Mouse (Mus musculus) heart, embryonic 16.5 days (tissue): ENCODE measurements around the gene Nrde2. TPM values are rescaled to one million over a fixed set of nuclear protein-coding genes. Genes with fewer than 3 reads are reported as not detected.

Experiments used
- ATAC-seq: fragments of 200-750 bp; cut with Nextera tagmentation; replicated peaks from 2 replicates; pipeline ENCODE4 v1.8.0; 2017; ENCODE audit warnings: moderate number of reproducible peaks; ENCODE audit not compliant: insufficient read depth, low FRiP score; ENCODE audit errors: extremely low read depth
- H3K27ac ChIP-seq: fragments of 300-500 bp; sonication (generic); 2 replicates; pipeline ENCODE4 v1.5.1; 2014; ENCODE audit warnings: mild to moderate bottlenecking, low read length, control low read depth, moderate library complexity
- H3K27me3 ChIP-seq: fragments of 300-500 bp; sonication (generic); 2 replicates; pipeline ENCODE4 v1.6.1; 2014; ENCODE audit warnings: low read length, mixed read lengths; ENCODE audit not compliant: control insufficient read depth, insufficient read depth
- H3K36me3 ChIP-seq: fragments of 300-500 bp; sonication (generic); 2 replicates; pipeline ENCODE4 v1.6.1; 2014; ENCODE audit not compliant: control insufficient read depth, insufficient read depth
- H3K4me1 ChIP-seq: fragments of 300-500 bp; sonication (generic); 2 replicates; pipeline ENCODE4 v1.6.1; 2014; ENCODE audit warnings: low read length, mixed read lengths; ENCODE audit not compliant: control insufficient read depth, insufficient read depth
- H3K4me2 ChIP-seq: fragments of 300-500 bp; sonication (generic); 2 replicates; pipeline ENCODE4 v1.6.1; 2014; ENCODE audit warnings: low read depth, mild to moderate bottlenecking, control low read depth, low read length
- H3K4me3 ChIP-seq: fragments of 300-500 bp; sonication (generic); 2 replicates; pipeline ENCODE4 v1.5.1; 2014; ENCODE audit warnings: mild to moderate bottlenecking, control low read depth, low read length
- H3K9ac ChIP-seq: fragments of 300-500 bp; sonication (generic); 2 replicates; pipeline ENCODE4 v1.6.1; 2014; ENCODE audit warnings: low read length, control low read depth
- H3K9me3 ChIP-seq: fragments of 300-500 bp; sonication (generic); replicated peaks from 2 replicates; pipeline ENCODE4 v1.6.1; 2016; ENCODE audit warnings: low read length; ENCODE audit not compliant: control insufficient read depth
- WGBS: fragments of 180-500 bp; shearing (Covaris S2); extraction: QIAGEN DNeasy Blood & Tissue Kit; methylation state at CpG from one replicate; pipeline ENCODE4 v1.1.7; 2014; 5-methylcytosine and 5-hydroxymethylcytosine counted together
- polyA plus RNA-seq: library from polyadenylated mRNA; unstranded; fragments of >200 nt; fragmentation: Nextera tagmentation; extraction: Ambion mirVana; gene quantifications from 2 replicates; pipeline ENCODE4 v1.2.1, GENCODE M21; 2015

Nrde2 gene
- 8.6 and 9.8 TPM in 2 replicates for polyA plus RNA-seq

GRCm38 (mm10) chr12:100159261-100159975 lies at the start of gene Nrde2:
Nrde2 (minus strand) TSS chr12:100159653.
- H3K9ac ChIP-seq: peak within 1 kb of the TSS; percentile 80
- peak within 1 kb of the TSS; percentile 78 for H3K27ac ChIP-seq
- peak within 1 kb of the TSS; percentile 87 for H3K4me2 ChIP-seq
- H3K27me3 ChIP-seq: no peaks in the 10 kb centered on the region
- no peaks in the 10 kb centered on the region for H3K9me3 ChIP-seq
- H3K4me1 ChIP-seq: peaks cover 6% of the 10 kb centered on the region
- peak within 1 kb of the TSS; percentile 76 for H3K4me3 ChIP-seq
- WGBS: under 1% methylated on average over 26 of the region's 26 CpGs
- H3K36me3 ChIP-seq: no peaks in the 10 kb centered on the region
- ATAC-seq: peak; percentile 99

- Histone ChIP-seq H3K4me1 (peaks cover 26% of the 10 kb centered on the region), H3K36me3 (peaks cover 46% of the 10 kb centered on the region), H3K27me3 (no peaks in the 10 kb centered on the region), H3K9ac (no peak overlapping the region), H3K4me2 (no peak overlapping the region), H3K4me3 (no peak overlapping the region), H3K9me3 (no peaks in the 10 kb centered on the region), H3K27ac (no peak overlapping the region)
- no peak for ATAC-seq
- 90% methylated on average over 5 of the region's 5 CpGs for WGBS
Measured at GRCm38 (mm10) chr12:100206926-100207325, 47.5 kb upstream of the Nrde2 start.

GRCm38 (mm10) chr12:100206521-100206920 lies 47.1 kb upstream of the Nrde2 start:
- H3K4me2 ChIP-seq: no peak overlapping the region
- peaks cover 24% of the 10 kb centered on the region for H3K4me1 ChIP-seq
- H3K9ac ChIP-seq: no peak overlapping the region
- H3K4me3 ChIP-seq: no peak overlapping the region
- H3K27me3 ChIP-seq: no peaks in the 10 kb centered on the region
- peaks cover 46% of the 10 kb centered on the region for H3K36me3 ChIP-seq
- H3K9me3 ChIP-seq: no peaks in the 10 kb centered on the region
- 88% methylated on average over 3 of the region's 3 CpGs for WGBS
- H3K27ac ChIP-seq: no peak overlapping the region
- no peak for ATAC-seq

GRCm38 (mm10) chr12:100205156-100205555 lies 45.7 kb upstream of the Nrde2 start:
- Histone ChIP-seq H3K27me3 (no peaks in the 10 kb centered on the region), H3K27ac (no peak overlapping the region), H3K4me2 (no peak overlapping the region), H3K4me1 (peaks cover 19% of the 10 kb centered on the region; the same call in 1 of the 2 replicates), H3K4me3 (no peak overlapping the region), H3K9ac (no peak overlapping the region), H3K36me3 (peaks cover 46% of the 10 kb centered on the region), H3K9me3 (no peaks in the 10 kb centered on the region)
- WGBS: 85% methylated on average over 8 of the region's 8 CpGs
- ATAC-seq: no peak

- Histone ChIP-seq H3K4me1 (peaks cover 19% of the 10 kb centered on the region; the same call in 1 of the 2 replicates), H3K27me3 (no peaks in the 10 kb centered on the region), H3K4me3 (no peak overlapping the region), H3K9me3 (no peaks in the 10 kb centered on the region), H3K9ac (no peak overlapping the region), H3K4me2 (no peak overlapping the region), H3K27ac (0 out of 2 replicates have a peak overlapping the region, but pooled peaks have one; percentile 27), H3K36me3 (peaks cover 46% of the 10 kb centered on the region)
- 60% methylated on average over 3 of the region's 3 CpGs for WGBS
- no peak for ATAC-seq
Measured at GRCm38 (mm10) chr12:100203759-100204158, 44.3 kb upstream of the Nrde2 start.

- Histone ChIP-seq H3K27me3 (no peaks in the 10 kb centered on the region), H3K36me3 (peaks cover 36% of the 10 kb centered on the region), H3K4me3 (peak overlapping the region; percentile 95), H3K4me1 (peaks cover 19% of the 10 kb centered on the region; the same call in 1 of the 2 replicates), H3K9ac (no peak overlapping the region), H3K27ac (no peak overlapping the region), H3K9me3 (no peaks in the 10 kb centered on the region), H3K4me2 (peak overlapping the region; percentile 82)
- peak; percentile 11; the same call in 1 of the 2 replicates for ATAC-seq
- WGBS: 1% methylated on average over 13 of the region's 13 CpGs
Measured at GRCm38 (mm10) chr12:100201838-100202237, 42.4 kb upstream of the Nrde2 start.

- WGBS: 34% methylated on average over 4 of the region's 4 CpGs
- no peak for ATAC-seq
- H3K27ac ChIP-seq: no peak overlapping the region
Measured at GRCm38 (mm10) chr12:100201363-100201711, 41.9 kb upstream of the Nrde2 start.

GRCm38 (mm10) chr12:100200645-100201362 lies 41.4 kb upstream of the Nrde2 start:
- Histone ChIP-seq H3K4me1 (peaks cover 19% of the 10 kb centered on the region; the same call in 1 of the 2 replicates), H3K4me3 (peak overlapping the region; percentile 95), H3K4me2 (peak overlapping the region; percentile 82), H3K27ac (peak overlapping the region; percentile 90), H3K9ac (peak overlapping the region; percentile 93), H3K9me3 (no peaks in the 10 kb centered on the region), H3K27me3 (no peaks in the 10 kb centered on the region), H3K36me3 (peaks cover 27% of the 10 kb centered on the region)
- WGBS: 6% methylated on average over 29 of the region's 29 CpGs
- no peak; the same call in 1 of the 2 replicates for ATAC-seq

More at GRCm38 (mm10) chr12:100201363-100201711, 41.9 kb upstream of the Nrde2 start:
- Histone ChIP-seq H3K9me3 (no peaks in the 10 kb centered on the region), H3K4me2 (peak overlapping the region; percentile 82), H3K9ac (peak overlapping the region; percentile 93), H3K4me1 (peaks cover 19% of the 10 kb centered on the region; the same call in 1 of the 2 replicates), H3K27me3 (no peaks in the 10 kb centered on the region), H3K36me3 (peaks cover 31% of the 10 kb centered on the region), H3K4me3 (peak overlapping the region; percentile 95)
